Mouse (Mus musculus) neural tube, embryonic 13.5 days (tissue): ENCODE results near the gene Olfr477. TPM values are rescaled to one million over a fixed set of nuclear protein-coding genes. Genes with fewer than 3 reads are reported as not detected.
"Not testable (repeated sequence)": the region's sequence is repeated elsewhere in the genome, so short reads cannot be mapped to it uniquely, and the experiment has no call there.

ENCODE experiments used
- ATAC-seq: fragments of 200-750 bp; cut with Nextera tagmentation; 2 replicates; pipeline ENCODE4 v1.8.0; 2017; ENCODE audit warnings: low read depth, mild to moderate bottlenecking, moderate TSS enrichment, moderate library complexity
- H3K27ac ChIP-seq: fragments of 300-500 bp; sonication (generic); replicated peaks from 2 replicates; pipeline ENCODE4 v1.5.1; 2015; ENCODE audit warnings: moderate library complexity, mild to moderate bottlenecking, inconsistent platforms
- H3K27me3 ChIP-seq: fragments of 300-500 bp; sonication (generic); 2 replicates; pipeline ENCODE4 v1.6.1; 2015; ENCODE audit warnings: mild to moderate bottlenecking, inconsistent platforms
- H3K36me3 ChIP-seq: fragments of 300-500 bp; sonication (generic); 2 replicates; pipeline ENCODE4 v1.6.1; 2015; ENCODE audit warnings: mild to moderate bottlenecking, inconsistent platforms
- H3K4me1 ChIP-seq: fragments of 300-500 bp; sonication (generic); replicated peaks from 2 replicates; pipeline ENCODE4 v1.6.1; 2015; ENCODE audit warnings: inconsistent platforms
- H3K4me2 ChIP-seq: fragments of 300-500 bp; sonication (generic); 2 replicates; pipeline ENCODE4 v1.6.1; 2015; ENCODE audit warnings: inconsistent platforms, mild to moderate bottlenecking, moderate library complexity
- H3K4me3 ChIP-seq: fragments of 300-500 bp; sonication (generic); 2 replicates; pipeline ENCODE4 v1.5.1; 2015; ENCODE audit warnings: mild to moderate bottlenecking, inconsistent platforms
- H3K9ac ChIP-seq: fragments of 300-500 bp; sonication (generic); 2 replicates; pipeline ENCODE4 v1.6.1; 2015; ENCODE audit warnings: moderate library complexity, mild to moderate bottlenecking, inconsistent platforms
- H3K9me3 ChIP-seq: fragments of 300-500 bp; sonication (generic); 2 replicates; pipeline ENCODE4 v1.6.1; 2016; ENCODE audit warnings: inconsistent platforms
- WGBS: fragments of 180-500 bp; shearing (Covaris S2); methylation state at CpG from one replicate; pipeline ENCODE4 v1.1.7; 2015; 5-methylcytosine and 5-hydroxymethylcytosine counted together
- polyA plus RNA-seq: library from polyadenylated mRNA; unstranded; fragments of >200 nt; fragmentation: Nextera tagmentation; extraction: Ambion mirVana; gene quantifications from 2 replicates; pipeline ENCODE4 v1.2.1, GENCODE M21; 2015

Olfr477 gene
- polyA plus RNA-seq: not detected in 2 replicates

DNA sequence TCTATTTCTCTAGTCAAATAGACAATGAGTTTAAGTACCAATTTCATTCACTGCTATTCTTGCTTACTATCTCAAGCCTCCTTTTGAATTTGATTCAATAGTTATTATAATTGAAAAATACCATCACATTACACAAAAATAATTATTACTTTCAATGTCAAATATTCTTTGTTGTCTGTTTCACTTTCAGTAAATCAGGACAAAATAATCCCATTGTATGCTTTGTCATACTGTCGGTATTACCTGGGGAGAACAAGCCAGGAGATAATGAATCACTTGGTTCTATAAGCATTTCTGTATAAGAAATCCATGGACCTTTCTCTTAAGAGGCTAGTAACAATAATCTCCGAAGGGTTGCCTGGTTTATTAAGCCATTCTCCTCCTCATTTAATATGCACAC, at the start of gene Olfr477:
Olfr477 (plus strand) TSS at position 301 of the 400 bp plus-strand sequence.
- Histone ChIP-seq H3K27me3 (no peaks in the 10 kb centered on the region), H3K36me3 (no peaks in the 10 kb centered on the region), H3K9me3 (no peaks in the 10 kb centered on the region), H3K9ac (no peak within 1 kb of the TSS), H3K4me1 (no peaks in the 10 kb centered on the region), H3K4me3 (no peak within 1 kb of the TSS), H3K27ac (no peak within 1 kb of the TSS), H3K4me2 (no peak within 1 kb of the TSS)
- ATAC-seq: no peak
- WGBS: 77% methylated on average over 2 of the region's 2 CpGs

DNA sequence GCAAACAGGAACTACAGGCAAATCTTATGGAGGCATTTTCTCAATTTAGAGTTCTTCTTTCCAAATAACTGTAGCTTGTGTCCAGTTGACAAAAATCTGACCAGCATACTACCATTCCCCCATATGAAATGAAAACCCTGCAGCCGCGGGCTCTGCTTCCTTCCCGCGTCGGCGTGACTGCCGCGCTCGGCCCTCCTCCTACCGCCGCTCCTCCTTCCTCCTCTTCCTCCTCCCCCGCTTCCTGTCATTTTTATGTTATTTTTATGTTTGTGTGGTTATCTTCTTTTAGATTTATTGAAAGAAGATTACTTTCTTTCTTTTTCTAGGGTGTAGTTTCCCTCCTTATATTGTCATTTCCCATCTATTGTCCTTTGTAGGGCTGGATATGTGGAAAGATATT, 34.0 kb upstream of the Olfr477 start:
- H3K4me3 ChIP-seq, H3K27me3 ChIP-seq, H3K4me2 ChIP-seq, H3K27ac ChIP-seq, H3K4me1 ChIP-seq, ATAC-seq, H3K9me3 ChIP-seq, H3K9ac ChIP-seq, H3K36me3 ChIP-seq: not testable (repeated sequence)
- WGBS: 96% methylated on average over 12 of the region's 12 CpGs

DNA sequence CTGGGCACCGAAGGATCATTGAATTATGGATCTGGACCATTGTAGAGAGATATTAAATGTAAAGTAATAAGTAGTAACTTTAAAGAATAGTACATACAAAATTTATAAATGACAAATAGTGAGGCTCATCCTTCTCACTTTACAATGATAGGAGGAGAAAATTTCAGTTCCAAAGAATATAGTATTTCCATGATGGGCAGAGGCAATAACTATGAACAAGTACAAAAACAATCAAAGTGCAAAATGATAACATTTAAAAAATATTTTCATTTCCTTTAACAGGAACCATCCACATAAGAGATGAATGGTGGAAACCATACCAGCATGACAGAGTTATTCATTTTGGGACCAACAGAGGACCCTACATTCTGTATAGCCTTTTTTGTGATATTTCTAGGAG, 32.1 kb upstream of the Olfr477 start, which contains the start of gene Olfr474:
Olfr474 (plus strand) TSS at position 301 of the 400 bp plus-strand sequence.
- no peaks in the 10 kb centered on the region for H3K9me3 ChIP-seq
- 82% methylated on average over 1 of the region's 1 CpGs for WGBS
- H3K36me3 ChIP-seq: no peaks in the 10 kb centered on the region
- no peaks in the 10 kb centered on the region for H3K4me1 ChIP-seq
- H3K4me3 ChIP-seq: no peak within 1 kb of the TSS
- no peak for ATAC-seq
- no peak within 1 kb of the TSS for H3K4me2 ChIP-seq
- no peak within 1 kb of the TSS for H3K27ac ChIP-seq
- H3K9ac ChIP-seq: no peak within 1 kb of the TSS
- H3K27me3 ChIP-seq: no peaks in the 10 kb centered on the region

DNA sequence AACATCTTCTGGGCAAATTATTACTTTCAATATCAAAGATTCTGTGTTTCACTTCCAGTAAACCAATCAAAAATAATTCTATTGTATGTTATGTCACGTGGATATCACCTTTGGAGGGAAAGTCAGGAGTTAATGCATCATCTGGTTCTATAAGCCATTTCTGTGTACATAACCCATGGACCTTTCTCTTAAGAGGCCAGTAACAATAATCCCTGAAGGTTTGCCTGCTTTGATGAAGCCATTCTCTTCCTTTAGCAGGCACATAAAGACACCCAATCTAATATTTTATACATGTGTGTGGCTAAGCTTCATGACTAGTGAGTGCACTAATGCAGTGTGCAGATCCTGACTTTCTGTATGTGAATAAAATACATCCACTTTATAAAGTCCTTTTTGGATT, 22.0 kb upstream of the Olfr477 start, which contains the start of gene Olfr476:
Olfr476 (plus strand) TSS at position 301 of the 400 bp plus-strand sequence.
- Histone ChIP-seq H3K9me3 (no peaks in the 10 kb centered on the region), H3K36me3 (no peaks in the 10 kb centered on the region), H3K27me3 (no peaks in the 10 kb centered on the region), H3K27ac (no peak within 1 kb of the TSS), H3K4me2 (no peak within 1 kb of the TSS), H3K4me3 (no peak within 1 kb of the TSS), H3K9ac (no peak within 1 kb of the TSS), H3K4me1 (no peaks in the 10 kb centered on the region)
- 71% methylated on average over 1 of the region's 1 CpGs for WGBS
- ATAC-seq: no peak

DNA sequence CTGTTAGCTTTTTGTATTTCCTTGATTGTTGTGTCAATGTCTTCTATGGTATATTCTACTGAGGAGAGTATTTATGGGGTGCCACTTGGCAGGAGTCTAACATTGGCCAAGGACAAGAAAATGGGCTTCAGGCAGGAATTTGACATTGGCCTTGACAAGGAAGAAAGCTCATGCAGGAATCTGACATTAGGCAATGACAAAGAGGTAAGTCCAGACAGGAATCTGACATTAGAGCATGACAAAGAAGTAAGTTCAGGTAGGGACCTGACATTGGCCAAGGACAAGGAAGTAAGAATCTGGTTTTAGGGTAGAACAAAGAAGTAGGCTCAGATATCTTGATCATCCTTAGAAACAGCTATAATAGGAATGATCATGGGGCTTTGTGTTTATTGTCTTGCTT, 27.8 kb downstream of the Olfr477 start:
- ATAC-seq, H3K4me1 ChIP-seq, H3K4me3 ChIP-seq, H3K9me3 ChIP-seq, H3K9ac ChIP-seq, H3K27ac ChIP-seq, H3K36me3 ChIP-seq, H3K27me3 ChIP-seq, H3K4me2 ChIP-seq: not testable (repeated sequence)

DNA sequence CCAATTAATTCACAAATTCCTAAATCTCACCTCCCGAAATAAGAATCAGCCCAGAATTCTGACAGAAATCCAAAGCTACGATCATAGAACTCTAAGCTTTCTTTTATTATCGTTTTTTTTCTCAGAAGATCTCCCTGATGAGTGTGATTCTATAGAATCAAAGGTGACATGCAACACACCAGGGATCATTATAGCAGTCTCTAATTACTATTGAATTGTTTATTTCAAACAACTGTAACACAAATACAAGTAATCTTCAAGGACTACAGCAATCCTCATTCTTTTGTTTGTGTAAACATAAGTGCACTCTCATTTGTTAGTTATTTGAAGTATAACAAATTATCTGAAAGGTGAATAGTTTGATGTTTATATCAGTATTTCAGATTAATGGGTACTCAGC, 47.4 kb downstream of the Olfr477 start, which contains the start of gene Olfr478:
Olfr478 (minus strand) TSS at position 101 of the 400 bp plus-strand sequence.
- Histone ChIP-seq H3K27ac (no peak within 1 kb of the TSS), H3K9me3 (no peaks in the 10 kb centered on the region), H3K4me1 (no peaks in the 10 kb centered on the region), H3K27me3 (no peaks in the 10 kb centered on the region), H3K4me2 (no peak within 1 kb of the TSS), H3K36me3 (no peaks in the 10 kb centered on the region), H3K4me3 (no peak within 1 kb of the TSS), H3K9ac (no peak within 1 kb of the TSS)
- no peak for ATAC-seq
- 84% methylated on average over 3 of the region's 3 CpGs for WGBS

Other genes starting within 250 kb of the Olfr477 start
- gene Cyb5r2, start 228.7 kb upstream of the Olfr477 start, polyA plus RNA-seq: 0.07 TPM in 1 of 2 replicates, not detected in the other
- not detected in 2 replicates for gene Ovch2, start 185.5 kb upstream of the Olfr477 start, polyA plus RNA-seq
- not detected in 2 replicates for gene Olfr467, start 174.4 kb upstream of the Olfr477 start, polyA plus RNA-seq
- not detected in 2 replicates for gene Olfr469, start 161.2 kb upstream of the Olfr477 start, polyA plus RNA-seq
- gene Olfr470, start 139.2 kb upstream of the Olfr477 start, polyA plus RNA-seq: not detected in 2 replicates
- gene Olfr472, start 88.8 kb upstream of the Olfr477 start, polyA plus RNA-seq: not detected in 2 replicates
- not detected in 2 replicates for gene Olfr473, start 56.2 kb upstream of the Olfr477 start, polyA plus RNA-seq
- not detected in 2 replicates for gene Olfr474, start 32.0 kb upstream of the Olfr477 start, polyA plus RNA-seq
- not detected in 2 replicates for gene Olfr476, start 21.9 kb upstream of the Olfr477 start, polyA plus RNA-seq
- not detected in 2 replicates for gene Olfr478, start 47.3 kb downstream of the Olfr477 start, polyA plus RNA-seq
- gene Olfr479, start 64.0 kb downstream of the Olfr477 start, polyA plus RNA-seq: not detected in 2 replicates
- not detected in 2 replicates for gene Olfr480, start 80.7 kb downstream of the Olfr477 start, polyA plus RNA-seq
- gene Olfr481, start 93.2 kb downstream of the Olfr477 start, polyA plus RNA-seq: not detected in 2 replicates
- not detected in 2 replicates for gene Olfr482, start 110.9 kb downstream of the Olfr477 start, polyA plus RNA-seq
- gene Olfr483, start 114.2 kb downstream of the Olfr477 start, polyA plus RNA-seq: not detected in 2 replicates
- not detected in 2 replicates for gene Olfr484, start 140.8 kb downstream of the Olfr477 start, polyA plus RNA-seq
- not detected in 2 replicates for gene Olfr485, start 173.2 kb downstream of the Olfr477 start, polyA plus RNA-seq
- gene Olfr486, start 186.0 kb downstream of the Olfr477 start, polyA plus RNA-seq: not detected in 2 replicates
- not detected in 2 replicates for gene Olfr487, start 227.9 kb downstream of the Olfr477 start, polyA plus RNA-seq